Mouse (Mus musculus): Measurements from ENCODE around the gene Fer. TPM values are rescaled to one million over a fixed set of nuclear protein-coding genes. Genes with fewer than 3 reads are reported as not detected.

Fer gene
- total RNA-seq, 2 experiments from 2014 or later, result 32.5 to 33.0 TPM

GRCm38 (mm10) chr17:63974253-63974652 lies 111.4 kb downstream of the Fer start:
- no peak for DNase-seq (ENCODE audit: low spot score in 2 of 2)

GRCm38 (mm10) chr17:63978794-63979571 lies 116.1 kb downstream of the Fer start:
- DNase-seq (ENCODE audit: low spot score in 2 of 2), result no peak

DNA sequence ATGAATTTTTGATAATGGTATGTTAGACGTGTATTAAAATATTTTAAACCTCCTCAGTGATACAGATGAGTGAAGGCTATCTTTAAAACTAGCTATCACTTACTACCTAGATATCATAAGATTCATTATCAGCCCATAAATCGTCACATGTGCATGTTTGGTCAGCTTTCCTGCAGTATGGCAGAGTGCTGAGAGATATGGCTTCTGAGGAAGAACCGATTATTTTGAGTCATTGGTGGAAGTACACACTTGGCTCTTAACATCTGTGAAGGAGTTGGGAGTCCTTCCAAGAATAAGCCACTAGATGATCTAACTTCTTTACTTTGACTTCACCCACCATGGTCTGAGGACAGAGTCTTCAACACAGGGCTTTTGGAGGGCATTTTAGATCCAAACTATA lies 117.3 kb downstream of the Fer start:
- DNase-seq (ENCODE audit: low spot score in 2 of 2), result no peak

- DNase-seq (ENCODE audit: low spot score in 2 of 2), result no peak
Observed at GRCm38 (mm10) chr17:63988710-63989109, 125.8 kb downstream of the Fer start.

- DNase-seq (ENCODE audit: low spot score in 2 of 2), result no peak
Observed at GRCm38 (mm10) chr17:63991160-63991559, 128.3 kb downstream of the Fer start.

DNA sequence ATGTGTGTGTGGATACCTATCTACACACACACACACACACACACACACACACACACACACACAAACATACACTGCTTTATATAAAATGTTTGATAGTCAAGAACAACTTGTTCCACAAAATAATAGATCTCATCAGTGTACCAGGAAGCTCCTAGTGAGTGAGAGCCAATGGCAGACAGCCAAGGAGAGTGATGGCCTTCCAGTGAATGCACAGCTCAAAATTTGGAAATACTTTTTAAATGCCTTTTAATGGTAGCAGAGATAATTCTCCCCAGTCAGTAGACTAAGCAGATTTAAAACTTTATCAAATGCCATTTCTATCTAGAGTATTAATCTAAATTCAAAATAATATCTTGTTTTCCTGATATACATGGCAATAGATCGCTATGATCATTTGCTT lies 133.1 kb downstream of the Fer start:
- peak in 1 of 2 experiments; percentile 31 for DNase-seq (ENCODE audit: low spot score in 2 of 2)

DNA sequence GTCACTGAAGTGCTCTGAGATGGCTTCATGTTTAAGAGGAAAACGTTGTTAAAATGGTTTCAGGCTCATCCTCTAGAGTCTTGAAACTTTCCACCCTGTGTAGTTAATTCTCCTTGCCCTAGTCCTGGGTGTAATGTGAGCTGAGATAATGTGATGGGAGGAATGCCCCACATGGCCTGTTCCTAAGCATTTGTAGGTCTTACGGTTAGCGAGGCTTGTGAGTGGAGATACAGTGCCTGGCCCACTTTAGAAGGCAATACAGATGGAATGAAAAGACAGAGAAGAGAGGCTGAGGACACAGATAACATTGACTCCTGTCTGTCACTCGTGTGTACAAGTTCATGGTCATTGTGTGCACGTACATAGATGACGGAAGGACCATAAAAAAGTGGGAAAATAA lies 134.8 kb downstream of the Fer start:
- no peak for DNase-seq (ENCODE audit: low spot score in 2 of 2)

GRCm38 (mm10) chr17:64003444-64003843 lies 140.6 kb downstream of the Fer start:
- no peak for DNase-seq (ENCODE audit: low spot score in 2 of 2)

GRCm38 (mm10) chr17:64005575-64006249 lies 142.8 kb downstream of the Fer start:
- no peak for DNase-seq (ENCODE audit: low spot score in 2 of 2)

DNA sequence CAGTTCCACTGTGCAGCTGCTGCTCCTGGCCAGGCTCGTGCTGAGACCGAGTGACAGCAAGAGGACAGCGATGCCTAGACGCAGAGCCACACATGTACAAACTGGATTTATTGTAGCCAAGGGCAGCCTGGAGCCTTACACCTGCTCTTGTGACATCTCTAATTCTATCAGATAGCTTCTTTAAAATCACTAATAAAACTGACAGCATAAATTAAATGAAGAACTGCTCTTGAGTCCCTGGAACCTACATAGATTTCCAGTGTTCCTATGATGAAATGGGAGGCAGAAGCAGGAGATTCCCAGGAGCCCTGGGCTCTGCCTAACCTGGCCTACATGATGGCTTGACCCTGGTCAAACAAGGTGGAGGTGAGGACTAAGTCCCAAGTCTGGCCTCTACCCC lies 153.7 kb downstream of the Fer start:
- DNase-seq (ENCODE audit: low spot score in 2 of 2), result no peak

- no peak for DNase-seq (ENCODE audit: low spot score in 2 of 2)
Observed at GRCm38 (mm10) chr17:64018240-64018639, 155.4 kb downstream of the Fer start.

- DNase-seq (ENCODE audit: low spot score in 2 of 2), result no peak
Observed at GRCm38 (mm10) chr17:64018870-64019269, 156.0 kb downstream of the Fer start.

DNA sequence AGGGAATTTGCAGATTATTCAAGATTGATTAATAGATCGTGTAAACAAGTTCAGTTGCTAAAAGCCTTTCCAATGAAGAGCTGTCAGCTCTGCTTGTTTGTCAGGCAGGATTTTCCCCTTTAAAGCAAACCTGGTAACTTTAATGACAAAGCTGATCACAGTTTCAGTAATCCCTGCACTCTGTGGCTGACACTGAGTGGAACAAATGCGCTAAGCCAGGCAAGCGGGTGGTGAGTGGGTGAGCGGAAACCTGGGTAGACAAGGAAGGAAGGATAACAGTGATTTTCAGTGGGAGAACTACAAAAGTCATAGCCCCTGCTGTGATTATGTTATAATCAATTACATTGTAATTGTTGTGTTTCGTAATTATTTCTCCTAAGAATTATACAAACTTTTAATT lies 156.8 kb downstream of the Fer start:
- DNase-seq (ENCODE audit: low spot score in 2 of 2), result peak in 1 of 2 experiments; percentile 43

DNA sequence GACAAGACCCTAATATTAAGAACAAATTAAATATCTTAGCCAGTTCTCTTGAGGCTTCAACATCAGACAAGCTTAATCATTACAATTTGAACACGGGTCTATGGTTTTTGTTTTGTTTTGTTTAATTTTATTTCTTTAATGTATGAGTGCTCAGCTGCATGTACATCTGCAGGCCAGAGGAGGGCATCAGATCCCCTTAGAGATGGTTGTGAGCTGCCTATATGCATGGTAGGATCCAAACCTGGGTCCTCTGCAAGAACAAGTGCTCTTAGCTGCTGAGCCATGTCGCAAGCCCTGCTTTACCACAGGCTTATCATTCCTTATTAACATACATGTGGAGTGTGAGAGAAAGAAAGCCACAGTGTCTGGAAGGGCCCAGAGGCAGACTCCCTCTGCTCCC lies 163.6 kb downstream of the Fer start:
- DNase-seq (ENCODE audit: low spot score in 2 of 2), result no peak

GRCm38 (mm10) chr17:64041771-64042170 lies 178.9 kb downstream of the Fer start:
- no peak for DNase-seq (ENCODE audit: low spot score in 2 of 2)

GRCm38 (mm10) chr17:64045326-64045725 lies 182.5 kb downstream of the Fer start:
- peak; percentile 27 to 67 for DNase-seq (ENCODE audit: low spot score in 2 of 2)

GRCm38 (mm10) chr17:64046557-64046956 lies 183.7 kb downstream of the Fer start:
- no peak for DNase-seq (ENCODE audit: low spot score in 2 of 2)

- DNase-seq (ENCODE audit: low spot score in 2 of 2), result no peak
Observed at GRCm38 (mm10) chr17:64050911-64051310, 188.0 kb downstream of the Fer start.

GRCm38 (mm10) chr17:64053636-64054035 lies 190.8 kb downstream of the Fer start:
- DNase-seq (ENCODE audit: low spot score in 2 of 2), result no peak

DNA sequence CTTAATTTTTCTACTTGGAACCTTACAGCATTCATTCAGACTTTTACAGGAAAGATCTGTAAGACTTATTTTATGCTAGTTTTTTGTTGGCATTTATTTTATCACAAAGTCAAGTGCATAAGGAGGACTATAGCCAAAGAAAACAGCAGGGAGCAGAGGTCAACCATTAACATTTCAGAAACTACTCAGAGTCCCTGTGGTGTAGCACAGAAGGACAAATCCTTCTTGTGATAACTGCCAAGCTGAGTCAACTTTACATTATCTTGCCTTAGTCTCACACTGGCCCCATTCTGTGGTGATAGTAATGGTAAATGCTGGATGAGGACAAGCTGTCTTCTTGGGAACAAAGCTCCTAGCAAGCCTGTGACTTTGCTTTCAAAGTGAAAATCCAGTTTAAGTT lies 197.7 kb downstream of the Fer start:
- DNase-seq (ENCODE audit: low spot score in 2 of 2), result no peak

DNA sequence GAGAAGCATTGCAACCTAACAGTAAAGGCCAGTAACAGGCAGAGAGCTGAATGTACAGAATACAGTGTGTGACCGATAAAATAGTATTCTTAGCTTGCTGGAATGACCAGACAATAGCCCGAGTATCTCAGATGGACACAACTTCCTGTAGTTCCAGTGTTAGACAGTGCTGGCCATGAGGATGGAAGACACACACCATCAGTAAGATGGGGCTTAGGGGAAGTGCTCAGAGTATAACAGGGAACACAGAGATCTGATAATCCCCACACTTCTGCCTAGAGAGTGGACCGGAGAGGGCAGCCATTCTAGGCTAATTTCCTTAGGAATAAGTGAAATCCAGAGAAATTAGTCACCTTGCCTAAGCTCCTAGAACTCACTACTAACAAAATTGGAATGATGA lies 202.4 kb downstream of the Fer start:
- no peak for DNase-seq (ENCODE audit: low spot score in 2 of 2)

GRCm38 (mm10) chr17:64077392-64077791 lies 214.5 kb downstream of the Fer start:
- DNase-seq (ENCODE audit: low spot score in 2 of 2), result peak; percentile 28 to 64

DNA sequence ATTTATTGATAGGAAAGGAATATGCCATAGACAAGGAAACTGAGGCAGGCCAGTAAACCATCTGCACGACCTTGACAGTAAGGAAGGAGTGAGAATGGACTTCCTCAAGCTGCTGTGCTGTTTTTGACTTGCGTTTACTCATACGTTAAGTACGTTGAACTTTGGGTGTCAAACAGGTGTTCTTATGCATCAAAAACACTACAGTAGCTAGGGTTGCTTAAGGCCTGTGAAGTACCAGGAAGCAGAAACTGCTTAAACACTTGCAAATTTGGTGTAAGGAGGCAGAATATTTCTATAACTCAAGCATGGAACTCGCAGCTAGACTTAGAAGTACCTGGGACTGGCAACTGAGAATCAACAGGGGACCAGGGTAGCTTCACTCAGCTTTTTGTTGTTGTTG lies 221.9 kb downstream of the Fer start:
- no peak for DNase-seq (ENCODE audit: low spot score in 2 of 2)

All from layer of hippocampus, postnatal 14 days (tissue).